Mouse (Mus musculus) NIH3T3 (cell line): ENCODE results near the gene Epha2.
A peak's percentile ranks its signal among the peaks of the same experiment; 100 is the strongest.

ENCODE experiments used
- DNase-seq: peaks from one replicate; pipeline ENCODE4 v3.0.0-alpha.2; 2012; ENCODE audit warnings: low read depth

The Epha2 gene

GRCm38 (mm10) chr4:141303402-141304222, 2.6 kb downstream of the Epha2 start:
- no peak for DNase-seq

DNA sequence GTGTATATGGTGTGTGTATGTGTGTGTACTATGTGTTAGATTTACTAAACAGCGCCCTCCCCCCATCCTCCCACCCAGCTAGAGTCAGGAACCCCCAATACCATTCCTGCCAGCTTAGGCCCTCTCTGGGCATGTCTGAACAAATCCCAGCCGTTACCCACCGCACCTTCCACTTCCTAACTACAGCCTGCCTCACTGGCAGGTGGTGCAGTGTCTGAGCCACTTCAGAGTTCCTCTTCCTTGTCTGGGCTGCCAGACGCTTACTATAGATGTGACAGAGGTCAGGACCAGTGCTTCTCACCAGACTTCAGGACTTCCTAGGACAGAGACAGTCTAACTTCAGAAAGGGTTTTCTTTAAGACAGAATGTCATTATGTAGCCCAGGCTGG, 3.2 kb downstream of the Epha2 start:
- DNase-seq = no peak

DNA sequence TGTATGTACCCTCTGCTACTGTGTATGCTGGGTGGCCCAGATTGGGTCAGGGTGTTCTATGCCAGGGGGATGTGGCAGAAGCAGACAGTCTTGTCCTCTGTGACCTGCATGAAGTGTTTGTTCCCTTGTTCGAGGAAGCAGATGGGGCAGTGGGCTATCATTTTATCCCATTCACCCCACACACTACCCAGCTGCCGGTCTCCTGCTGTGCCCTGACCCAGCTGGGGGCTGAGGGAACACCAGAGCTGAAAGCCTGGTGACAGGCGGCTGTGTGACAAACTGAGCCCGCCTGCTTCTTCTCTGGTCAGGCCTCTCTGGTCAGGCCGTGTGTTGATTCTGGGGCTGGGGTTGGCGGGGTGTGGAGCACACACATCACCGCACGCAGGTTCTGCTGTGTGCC, 5.0 kb downstream of the Epha2 start:
- DNase-seq = no peak

- no peak for DNase-seq
Measured at GRCm38 (mm10) chr4:141308381-141308780, 7.3 kb downstream of the Epha2 start.

- peak; percentile 70 for DNase-seq
Measured at GRCm38 (mm10) chr4:141308857-141309772, 8.1 kb downstream of the Epha2 start.

DNA sequence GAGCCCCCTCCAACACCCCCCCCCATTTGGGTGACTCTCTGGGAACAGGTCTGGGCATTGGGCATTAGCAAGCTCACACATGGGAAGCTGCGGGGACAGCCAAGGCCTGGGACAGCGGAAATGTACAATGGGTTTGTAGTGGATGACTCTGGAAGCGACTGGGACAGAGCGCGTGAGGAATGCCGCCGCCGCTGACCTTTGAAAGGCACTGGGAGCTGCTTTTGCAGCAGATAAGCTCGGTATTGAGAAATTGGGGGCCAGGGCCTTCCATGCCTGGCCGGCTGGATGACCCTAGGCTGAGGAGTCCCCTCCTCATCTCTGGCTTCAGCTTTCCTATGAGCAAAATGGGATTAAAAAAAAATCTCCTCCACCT, 8.7 kb downstream of the Epha2 start:
- no peak for DNase-seq

DNA sequence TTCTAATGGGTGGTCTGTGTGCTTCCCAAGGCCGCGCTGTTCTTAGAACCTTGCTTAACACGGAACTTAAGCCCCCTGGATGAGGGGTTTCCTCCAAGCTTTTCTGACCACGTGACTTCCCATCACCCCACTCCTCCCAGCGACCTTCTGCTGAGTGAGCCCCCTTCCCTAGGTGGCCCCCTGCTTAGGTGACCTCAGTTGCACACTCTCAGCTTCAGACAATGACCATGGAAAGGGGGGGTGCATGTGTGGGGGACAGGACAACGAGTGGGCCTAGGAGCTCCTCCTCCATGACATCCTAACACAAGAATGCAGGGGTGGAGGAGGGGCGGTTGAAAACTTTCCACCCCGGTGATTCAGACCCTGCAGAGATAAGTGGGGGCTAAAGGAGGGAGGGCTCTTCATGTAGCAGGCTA, 9.2 kb downstream of the Epha2 start:
- peak; percentile 93 for DNase-seq

DNA sequence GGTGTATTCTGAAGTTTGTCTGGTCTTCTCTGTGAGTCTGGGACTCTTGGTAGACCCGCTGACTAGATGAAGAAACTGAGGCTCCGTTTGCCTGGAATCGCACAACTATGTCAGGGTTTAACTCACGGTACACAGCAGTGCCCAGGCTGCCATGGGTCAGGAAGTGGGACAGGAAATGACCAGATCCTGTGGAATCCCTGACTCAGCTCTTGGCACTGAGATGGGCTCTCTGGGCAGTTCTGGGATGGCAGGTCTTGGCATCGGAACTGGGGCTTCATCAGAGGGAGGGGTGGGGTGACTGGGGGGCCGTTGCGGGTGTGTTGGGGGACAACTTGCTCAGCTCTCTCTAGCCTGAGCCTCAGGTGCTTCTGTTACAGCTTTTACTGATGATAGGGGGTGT, 10.0 kb downstream of the Epha2 start:
- peak; percentile 77 for DNase-seq

DNA sequence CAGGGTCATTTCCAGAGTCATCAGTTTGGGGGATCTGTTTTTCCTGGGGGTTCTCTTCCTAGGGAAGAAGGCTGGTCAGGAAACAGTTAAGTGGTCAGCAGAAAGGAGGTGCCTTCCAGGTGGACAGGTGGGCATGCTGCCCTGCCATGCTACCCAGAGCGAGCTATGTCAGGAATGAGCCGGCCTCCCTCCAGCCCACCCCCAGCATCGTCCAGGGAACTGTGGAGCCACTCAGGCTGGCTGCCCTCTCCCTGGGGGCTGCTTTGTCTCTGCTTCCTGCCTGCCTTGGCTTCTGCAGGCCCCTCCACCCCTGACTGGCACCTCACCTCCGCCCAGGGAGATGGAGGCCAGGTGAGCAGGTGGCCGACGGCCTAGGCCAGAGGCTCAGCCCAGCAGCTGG, 10.5 kb downstream of the Epha2 start:
- DNase-seq = no peak

DNA sequence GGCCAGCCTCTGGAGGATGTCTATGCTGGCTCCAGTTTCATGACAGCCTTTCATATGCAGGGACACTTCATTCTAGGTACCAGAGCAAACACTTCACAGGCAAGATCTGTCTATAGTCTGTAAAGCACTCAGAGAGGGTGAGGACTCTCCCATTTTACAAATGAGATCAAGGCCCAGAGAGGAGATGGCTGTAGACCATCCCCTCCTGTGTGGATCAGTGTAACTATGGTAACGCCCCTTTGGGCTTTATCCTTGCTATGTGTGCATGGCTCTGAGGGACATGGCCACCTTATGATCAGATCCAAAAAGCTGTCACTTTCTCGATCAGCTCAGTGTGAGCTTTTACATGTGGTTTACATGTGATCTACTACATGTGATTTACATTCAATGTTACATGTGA, 10.9 kb downstream of the Epha2 start:
- no peak for DNase-seq

- no peak for DNase-seq
Measured at GRCm38 (mm10) chr4:141312513-141313131, 11.6 kb downstream of the Epha2 start.

- DNase-seq = no peak
Measured at GRCm38 (mm10) chr4:141313481-141313880, 12.4 kb downstream of the Epha2 start.

DNA sequence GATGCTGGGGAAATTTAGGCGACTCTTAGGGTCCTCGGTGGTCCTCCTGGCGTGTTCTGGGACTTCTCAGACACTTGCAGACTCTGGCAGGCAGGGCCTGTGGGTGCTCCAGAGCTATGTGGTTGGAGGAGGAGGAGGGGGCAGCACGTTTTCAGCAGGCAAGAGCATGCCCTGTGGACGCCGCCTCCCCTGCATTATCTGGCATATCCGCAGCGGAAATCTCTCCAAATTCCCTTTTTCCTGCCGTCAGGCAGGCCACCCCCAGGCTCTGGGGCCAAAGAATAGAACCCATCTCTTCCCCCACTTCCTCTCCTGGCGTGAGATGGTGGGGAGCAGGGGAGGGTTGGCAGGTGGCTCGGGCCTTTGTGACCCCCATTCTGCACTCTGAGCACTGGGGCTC, 12.9 kb downstream of the Epha2 start:
- no peak for DNase-seq

DNA sequence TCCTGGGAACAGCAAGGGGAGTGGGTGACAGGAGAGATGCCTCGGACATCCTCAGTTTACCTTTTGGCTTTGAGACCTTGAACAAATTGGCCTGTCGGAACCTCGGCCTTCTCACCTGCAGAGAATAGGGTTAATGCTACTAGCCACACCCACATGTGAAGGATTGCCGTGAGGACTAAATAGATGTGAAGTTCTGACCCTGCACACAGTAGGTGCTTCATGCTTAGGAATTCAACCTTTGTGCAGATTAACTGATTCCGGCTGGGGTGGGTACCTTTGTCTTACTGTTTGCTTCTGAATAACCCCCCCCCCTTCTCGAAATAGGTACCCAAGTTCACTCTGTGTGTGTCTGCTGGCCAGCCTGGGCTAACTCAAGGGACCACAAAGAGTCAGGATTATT, 13.7 kb downstream of the Epha2 start:
- DNase-seq = no peak

GRCm38 (mm10) chr4:141316023-141316422, 15.0 kb downstream of the Epha2 start:
- DNase-seq = no peak

DNA sequence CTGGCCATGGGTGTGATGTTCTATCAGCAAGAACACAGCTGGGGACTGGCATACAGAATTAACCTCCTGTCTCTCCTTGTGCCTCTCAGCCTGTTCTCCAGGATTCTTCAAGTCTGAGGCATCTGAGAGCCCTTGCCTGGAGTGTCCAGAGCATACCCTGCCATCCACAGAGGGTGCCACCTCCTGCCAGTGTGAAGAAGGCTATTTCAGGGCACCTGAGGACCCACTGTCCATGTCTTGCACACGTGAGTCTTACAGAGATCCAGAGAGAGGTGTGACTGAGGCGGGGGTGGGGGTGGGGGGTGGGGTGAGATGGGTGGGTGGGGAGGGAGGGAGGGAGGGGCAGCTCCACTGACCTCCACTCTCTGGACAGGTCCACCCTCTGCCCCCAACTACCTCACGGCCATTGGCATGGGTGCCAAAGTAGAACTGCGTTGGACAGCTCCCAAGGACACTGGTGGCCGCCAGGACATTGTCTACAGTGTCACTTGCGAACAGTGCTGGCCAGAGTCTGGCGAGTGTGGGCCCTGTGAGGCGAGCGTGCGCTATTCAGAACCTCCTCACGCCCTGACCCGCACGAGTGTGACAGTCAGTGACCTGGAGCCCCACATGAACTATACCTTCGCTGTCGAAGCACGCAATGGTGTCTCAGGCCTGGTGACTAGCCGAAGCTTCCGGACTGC, 15.6 kb downstream of the Epha2 start:
- no peak for DNase-seq

DNA sequence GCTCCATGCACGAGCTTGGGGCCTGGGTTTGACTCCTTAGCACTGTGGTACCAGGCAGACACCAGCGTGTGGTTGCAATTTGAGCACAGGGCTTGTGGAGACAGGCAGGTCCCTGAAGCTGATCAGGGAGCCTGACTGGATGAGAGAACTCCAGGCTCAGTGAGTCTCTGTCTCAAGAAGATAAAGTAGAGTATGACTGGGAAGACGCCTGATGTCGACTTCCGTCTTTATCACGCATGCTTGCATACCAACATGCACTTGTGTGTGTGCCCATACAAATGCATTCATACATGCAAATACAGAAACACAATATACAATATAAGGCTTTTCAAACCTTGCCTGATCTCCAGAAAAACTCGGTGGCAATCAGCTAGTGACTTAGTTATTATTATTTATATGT, 16.9 kb downstream of the Epha2 start:
- DNase-seq = no peak

DNA sequence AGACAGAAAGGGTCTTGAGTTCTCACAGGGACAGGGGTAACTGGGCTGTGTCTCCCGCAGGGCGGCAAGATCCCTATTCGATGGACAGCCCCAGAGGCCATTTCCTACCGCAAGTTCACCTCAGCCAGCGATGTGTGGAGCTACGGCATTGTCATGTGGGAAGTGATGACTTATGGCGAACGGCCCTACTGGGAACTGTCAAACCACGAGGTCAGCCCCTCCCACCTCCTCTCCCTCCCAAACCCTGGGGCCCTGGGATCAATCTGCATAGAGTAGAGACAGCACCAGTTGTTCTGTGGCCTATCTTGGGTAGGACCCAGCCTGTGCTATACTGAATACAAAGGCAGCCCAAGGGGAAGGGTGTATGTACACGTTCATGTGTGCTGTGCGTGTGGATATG, 21.5 kb downstream of the Epha2 start:
- DNase-seq = no peak

- no peak for DNase-seq
Measured at GRCm38 (mm10) chr4:141324771-141325191, 23.7 kb downstream of the Epha2 start.

DNA sequence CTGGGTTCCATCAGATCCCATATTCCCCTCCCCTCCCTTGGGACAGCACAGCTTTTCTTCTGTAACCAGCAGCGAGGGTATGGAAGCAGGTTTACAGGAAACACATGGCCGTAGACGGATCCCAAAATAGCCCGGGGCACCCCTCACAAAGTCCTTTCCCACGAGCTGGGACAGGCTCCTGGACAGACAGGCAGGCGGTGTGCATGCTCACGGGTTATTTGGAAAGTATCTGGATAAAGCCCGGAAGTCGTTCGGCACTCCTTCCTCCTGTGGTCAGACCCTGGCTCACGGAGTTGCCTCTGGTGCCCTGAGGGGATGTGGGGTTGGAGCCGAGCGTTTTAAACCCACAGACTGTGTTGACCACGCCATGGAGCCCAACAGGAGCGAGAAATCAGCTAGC, 24.6 kb downstream of the Epha2 start:
- DNase-seq = no peak

DNA sequence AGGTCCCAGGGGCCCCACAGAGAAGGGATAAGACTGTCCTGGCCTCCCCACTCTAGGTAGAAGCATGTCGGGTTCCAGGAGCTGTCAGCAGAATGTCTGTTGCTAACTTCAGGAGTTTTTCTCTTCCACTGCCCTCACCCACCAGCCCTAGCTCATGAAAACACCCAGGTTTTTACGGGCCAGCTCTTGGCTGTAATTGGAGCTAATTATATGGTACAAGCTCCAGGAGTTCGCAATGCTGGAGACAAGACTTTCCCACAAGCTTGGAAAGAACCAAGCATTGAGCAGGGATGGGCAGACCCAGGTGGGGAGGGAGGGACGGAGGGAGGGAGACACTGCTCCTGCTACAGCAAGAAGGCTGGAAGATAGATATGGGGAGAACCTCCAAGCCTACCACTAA, 26.0 kb downstream of the Epha2 start:
- no peak for DNase-seq

DNA sequence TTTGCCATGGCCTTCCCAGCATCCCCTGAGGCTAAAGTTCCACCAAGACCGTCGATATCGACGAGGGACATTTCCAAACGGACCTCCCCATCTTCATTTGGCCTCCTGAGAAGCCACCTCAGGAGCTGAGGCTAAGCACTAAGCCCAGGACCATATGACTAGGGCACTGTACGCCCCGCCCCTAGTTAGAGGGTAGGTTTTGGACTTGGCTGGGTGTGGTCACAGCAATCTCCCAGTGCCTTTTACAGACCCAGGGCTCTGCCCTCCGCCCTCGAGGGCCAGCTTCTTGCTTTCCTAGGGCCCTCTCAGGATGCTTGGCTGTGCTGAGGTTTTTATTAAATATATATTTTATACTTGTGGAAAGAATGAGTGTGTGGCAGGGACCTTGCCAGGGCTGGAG, 27.7 kb downstream of the Epha2 start:
- no peak for DNase-seq
